Mouse (Mus musculus): ENCODE measurements at regions not wholly inside any gene's neighbourhood (a gene's known extent, or its start where the extent isn't known, plus 50 kb on each side); places are given as distances from the start of the nearest gene placed in this dataset.
"Not testable (repeated sequence)": the region's sequence is repeated elsewhere in the genome, so short reads cannot be mapped to it uniquely, and the experiment has no call there.

GRCm38 (mm10) chr4:131429356-131429755, 408.7 kb downstream of the Ptpru start:
- no peaks in the 10 kb centered on the region for H3K9me3 ChIP-seq (replicated peaks)
- H3K9ac ChIP-seq = no peak overlapping the region
- ATAC-seq (ENCODE audit: insufficient number of reproducible peaks, low FRiP score, low TSS enrichment, low read depth) = no peak
- no peaks in the 10 kb centered on the region for H3K36me3 ChIP-seq
- no peaks in the 10 kb centered on the region for H3K4me1 ChIP-seq
- 50% methylated on average over 11 of the region's 11 CpGs for WGBS
- H3K27ac ChIP-seq (replicated peaks) = no peak overlapping the region
- H3K4me3 ChIP-seq (replicated peaks) = no peak overlapping the region
- H3K4me2 ChIP-seq (replicated peaks) = no peak overlapping the region
- 0 out of 2 replicates have a peak, but pooled peaks cover 4% of the 10 kb centered on the region for H3K27me3 ChIP-seq

GRCm38 (mm10) chr4:131430420-131430819, 407.7 kb downstream of the Ptpru start:
- H3K9ac ChIP-seq = no peak overlapping the region
- 74% methylated on average over 1 of the region's 1 CpGs for WGBS
- no peaks in the 10 kb centered on the region for H3K36me3 ChIP-seq
- H3K4me2 ChIP-seq (replicated peaks) = no peak overlapping the region
- H3K27ac ChIP-seq (replicated peaks) = no peak overlapping the region
- 0 out of 2 replicates have a peak, but pooled peaks cover 4% of the 10 kb centered on the region for H3K27me3 ChIP-seq
- H3K4me1 ChIP-seq = 0 out of 2 replicates have a peak, but pooled peaks cover 6% of the 10 kb centered on the region
- no peak overlapping the region for H3K4me3 ChIP-seq (replicated peaks)
- no peak for ATAC-seq (ENCODE audit: insufficient number of reproducible peaks, low FRiP score, low TSS enrichment, low read depth)
- H3K9me3 ChIP-seq (replicated peaks) = no peaks in the 10 kb centered on the region

- H3K36me3 ChIP-seq = no peaks in the 10 kb centered on the region
- 0 out of 2 replicates have a peak, but pooled peaks cover 4% of the 10 kb centered on the region for H3K27me3 ChIP-seq
- H3K9me3 ChIP-seq (replicated peaks) = no peaks in the 10 kb centered on the region
- no peak for ATAC-seq (ENCODE audit: insufficient number of reproducible peaks, low FRiP score, low TSS enrichment, low read depth)
- H3K9ac ChIP-seq = no peak overlapping the region
- WGBS = 3% methylated on average over 5 of the region's 5 CpGs
- H3K4me2 ChIP-seq (replicated peaks) = no peak overlapping the region
- H3K4me3 ChIP-seq (replicated peaks) = no peak overlapping the region
- no peak overlapping the region for H3K27ac ChIP-seq (replicated peaks)
- H3K4me1 ChIP-seq = 0 out of 2 replicates have a peak, but pooled peaks cover 6% of the 10 kb centered on the region
Observed at GRCm38 (mm10) chr4:131431188-131431587, 406.9 kb downstream of the Ptpru start.

GRCm38 (mm10) chr4:131432591-131433177, 405.4 kb downstream of the Ptpru start:
- Histone ChIP-seq H3K4me3 (replicated peaks) (no peak overlapping the region), H3K9me3 (replicated peaks) (no peaks in the 10 kb centered on the region), H3K27ac (replicated peaks) (no peak overlapping the region), H3K36me3 (no peaks in the 10 kb centered on the region), H3K9ac (no peak overlapping the region), H3K4me1 (0 out of 2 replicates have a peak, but pooled peaks cover 6% of the 10 kb centered on the region), H3K4me2 (replicated peaks) (no peak overlapping the region), H3K27me3 (0 out of 2 replicates have a peak, but pooled peaks cover 4% of the 10 kb centered on the region)
- WGBS = 75% methylated on average over 13 of the region's 13 CpGs
- ATAC-seq (ENCODE audit: insufficient number of reproducible peaks, low FRiP score, low TSS enrichment, low read depth) = no peak

- Histone ChIP-seq H3K36me3 (no peaks in the 10 kb centered on the region), H3K4me2 (replicated peaks) (no peak overlapping the region), H3K4me3 (replicated peaks) (no peak overlapping the region), H3K4me1 (0 out of 2 replicates have a peak, but pooled peaks cover 6% of the 10 kb centered on the region), H3K27ac (replicated peaks) (no peak overlapping the region), H3K9ac (no peak overlapping the region), H3K27me3 (no peaks in the 10 kb centered on the region), H3K9me3 (replicated peaks) (no peaks in the 10 kb centered on the region)
- ATAC-seq (ENCODE audit: insufficient number of reproducible peaks, low FRiP score, low TSS enrichment, low read depth) = no peak
- 56% methylated on average over 12 of the region's 12 CpGs for WGBS
Observed at GRCm38 (mm10) chr4:131435222-131435621, 402.9 kb downstream of the Ptpru start.

- Histone ChIP-seq H3K4me2 (replicated peaks) (no peak overlapping the region), H3K27ac (replicated peaks) (no peak overlapping the region), H3K9me3 (replicated peaks) (no peaks in the 10 kb centered on the region), H3K9ac (no peak overlapping the region), H3K36me3 (no peaks in the 10 kb centered on the region), H3K4me3 (replicated peaks) (no peak overlapping the region), H3K27me3 (no peaks in the 10 kb centered on the region), H3K4me1 (0 out of 2 replicates have a peak, but pooled peaks cover 10% of the 10 kb centered on the region)
- WGBS = 81% methylated on average over 2 of the region's 2 CpGs
- no peak for ATAC-seq (ENCODE audit: insufficient number of reproducible peaks, low FRiP score, low TSS enrichment, low read depth)
Observed at GRCm38 (mm10) chr4:131438403-131438802, 399.7 kb downstream of the Ptpru start.

GRCm38 (mm10) chr4:131438883-131439282, 399.2 kb downstream of the Ptpru start:
- Histone ChIP-seq H3K4me2 (replicated peaks) (no peak overlapping the region), H3K4me3 (replicated peaks) (no peak overlapping the region), H3K27me3 (no peaks in the 10 kb centered on the region), H3K9me3 (replicated peaks) (no peaks in the 10 kb centered on the region), H3K9ac (no peak overlapping the region), H3K36me3 (no peaks in the 10 kb centered on the region), H3K4me1 (0 out of 2 replicates have a peak, but pooled peaks cover 10% of the 10 kb centered on the region), H3K27ac (replicated peaks) (no peak overlapping the region)
- WGBS = 36% methylated on average over 2 of the region's 2 CpGs
- ATAC-seq (ENCODE audit: insufficient number of reproducible peaks, low FRiP score, low TSS enrichment, low read depth) = no peak

GRCm38 (mm10) chr4:131440845-131441244, 397.2 kb downstream of the Ptpru start:
- Histone ChIP-seq H3K36me3 (no peaks in the 10 kb centered on the region), H3K4me3 (replicated peaks) (no peak overlapping the region), H3K4me2 (replicated peaks) (no peak overlapping the region), H3K27me3 (no peaks in the 10 kb centered on the region), H3K9me3 (replicated peaks) (no peaks in the 10 kb centered on the region), H3K27ac (replicated peaks) (0 out of 2 replicates have a peak overlapping the region, but pooled peaks have one; percentile 11), H3K9ac (no peak overlapping the region), H3K4me1 (0 out of 2 replicates have a peak, but pooled peaks cover 4% of the 10 kb centered on the region)
- 32% methylated on average over 3 of the region's 3 CpGs for WGBS
- no peak for ATAC-seq (ENCODE audit: insufficient number of reproducible peaks, low FRiP score, low TSS enrichment, low read depth)

GRCm38 (mm10) chr4:131443518-131443917, 394.6 kb downstream of the Ptpru start:
- 80% methylated on average over 2 of the region's 2 CpGs for WGBS
- no peaks in the 10 kb centered on the region for H3K36me3 ChIP-seq

GRCm38 (mm10) chr4:131450296-131450695, 387.8 kb downstream of the Ptpru start:
- not testable (repeated sequence) for H3K4me1 ChIP-seq; H3K27ac ChIP-seq (replicated peaks); H3K9me3 ChIP-seq (replicated peaks); H3K27me3 ChIP-seq; H3K4me3 ChIP-seq (replicated peaks); H3K36me3 ChIP-seq; ATAC-seq (ENCODE audit: insufficient number of reproducible peaks, low FRiP score, low TSS enrichment, low read depth); H3K4me2 ChIP-seq (replicated peaks); H3K9ac ChIP-seq
- whole genome bisulfite sequencing = 80% methylated on average over 1 of the region's 1 CpGs

More at GRCm38 (mm10) chr4:131443518-131443917, 394.6 kb downstream of the Ptpru start:
- 0 out of 2 replicates have a peak, but pooled peaks cover 4% of the 10 kb centered on the region for H3K4me1 ChIP-seq
- H3K9me3 ChIP-seq (replicated peaks) = no peaks in the 10 kb centered on the region
- H3K4me3 ChIP-seq (replicated peaks) = no peak overlapping the region
- no peak for ATAC-seq (ENCODE audit: insufficient number of reproducible peaks, low FRiP score, low TSS enrichment, low read depth)
- no peak overlapping the region for H3K4me2 ChIP-seq (replicated peaks)
- H3K27ac ChIP-seq (replicated peaks) = no peak overlapping the region
- H3K27me3 ChIP-seq = no peaks in the 10 kb centered on the region
- no peak overlapping the region for H3K9ac ChIP-seq

GRCm38 (mm10) chr4:131457551-131457950, 380.5 kb downstream of the Ptpru start:
- 44% methylated on average over 7 of the region's 7 CpGs for WGBS
- Histone ChIP-seq H3K36me3 (no peaks in the 10 kb centered on the region), H3K4me2 (replicated peaks) (no peak overlapping the region), H3K9me3 (replicated peaks) (no peaks in the 10 kb centered on the region), H3K27ac (replicated peaks) (no peak overlapping the region), H3K4me3 (replicated peaks) (no peak overlapping the region), H3K9ac (no peak overlapping the region), H3K4me1 (no peaks in the 10 kb centered on the region), H3K27me3 (no peaks in the 10 kb centered on the region)
- no peak for ATAC-seq (ENCODE audit: insufficient number of reproducible peaks, low FRiP score, low TSS enrichment, low read depth)

GRCm38 (mm10) chr4:131459746-131460145, 378.3 kb downstream of the Ptpru start:
- no peaks in the 10 kb centered on the region for H3K4me1 ChIP-seq
- H3K9me3 ChIP-seq (replicated peaks) = no peaks in the 10 kb centered on the region
- no peaks in the 10 kb centered on the region for H3K36me3 ChIP-seq
- no peaks in the 10 kb centered on the region for H3K27me3 ChIP-seq
- H3K4me3 ChIP-seq (replicated peaks) = no peak overlapping the region
- WGBS = 67% methylated on average over 5 of the region's 5 CpGs
- no peak overlapping the region for H3K9ac ChIP-seq
- no peak overlapping the region for H3K4me2 ChIP-seq (replicated peaks)
- no peak overlapping the region for H3K27ac ChIP-seq (replicated peaks)
- ATAC-seq (ENCODE audit: insufficient number of reproducible peaks, low FRiP score, low TSS enrichment, low read depth) = no peak
